Mouse (Mus musculus): Measurements from ENCODE around the gene Olfr237-ps1.

- TF ChIP-seq ZC3H11A (IDR thresholded peaks at IDR 0.05; ENCODE audit: borderline replicate concordance, low read depth, low read length) (no peak), ZNF384 (IDR thresholded peaks at IDR 0.05; ENCODE audit: low read depth, low read length) (no peak), CHD2 (IDR thresholded peaks at IDR 0.05; ENCODE audit: low read depth, low read length) (no peak)
Observed at GRCm38 (mm10) chr6:43196781-43197180, 50.4 kb downstream of the Olfr237-ps1 start, which contains the start of gene Olfr435.
